ENCODE assay signal across 7 mouse cellular contexts in the genomic region with DNA sequence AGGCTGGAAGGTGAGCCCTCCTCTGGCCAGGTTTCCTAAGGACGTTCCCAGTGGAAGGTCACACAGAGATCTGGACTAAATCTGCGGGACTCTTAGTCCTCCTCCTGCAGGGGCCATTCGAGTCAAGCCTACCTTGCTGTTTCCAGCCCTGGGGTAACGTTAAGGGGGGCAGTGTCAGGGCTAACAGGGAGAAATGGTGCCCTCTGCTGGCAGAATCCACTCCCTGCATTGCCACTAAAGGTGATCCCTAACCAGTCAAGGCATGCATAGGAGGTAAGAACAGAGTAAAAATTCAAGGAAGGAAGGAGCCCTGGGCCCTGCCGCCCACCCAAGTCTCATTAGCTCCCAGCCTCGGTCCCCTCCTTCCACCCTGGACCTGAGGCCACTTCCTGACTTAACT. TPM values are rescaled to one million over a fixed set of nuclear protein-coding genes. Genes with fewer than 3 reads are reported as not detected.
DNase-seq lines count a peak whose midpoint lies in the region; ATAC-seq lines count a peak whose summit lies in the region.

No protein-coding gene starts in this region.

- peaks cover 6% of the 10 kb centered on the region; the same call in 1 of the 2 replicates for H3K36me3 ChIP-seq in hindbrain, embryonic 16.5 days (ENCODE audit: control insufficient read depth, insufficient read depth, low read length)
- H3K36me3 ChIP-seq in midbrain, embryonic 11.5 days (ENCODE audit: control insufficient read depth, insufficient read depth, low read length): no peaks in the 10 kb centered on the region

- peak; percentile 50; the same call in 1 of the 2 replicates for ATAC-seq in hindbrain, embryonic 16.5 days
- peak; percentile 52; the same call in 1 of the 2 replicates for ATAC-seq in midbrain, embryonic 11.5 days (ENCODE audit: low FRiP score)

- H3K9ac ChIP-seq in hindbrain, embryonic 16.5 days (ENCODE audit: low read depth, low read length): no peak overlapping the region
- H3K9ac ChIP-seq in midbrain, embryonic 11.5 days (ENCODE audit: low read length): no peak overlapping the region

- H3K4me2 ChIP-seq in hindbrain, embryonic 16.5 days (ENCODE audit: low read length): no peak overlapping the region
- no peak overlapping the region for H3K4me2 ChIP-seq in midbrain, embryonic 11.5 days

- WGBS in hindbrain, embryonic 16.5 days: 1% methylated on average over 6 of the region's 6 CpGs
- WGBS in midbrain, embryonic 11.5 days: 5% methylated on average over 6 of the region's 6 CpGs

- DNase-seq in T-cell, adult 2 months (ENCODE audit: low spot score): peak; percentile 33
- peak; percentile 33 for DNase-seq in cerebellum, adult 11-12 months
- DNase-seq in forelimb bud, embryonic 11.5 days (ENCODE audit: low read depth, low spot score): peak; percentile 87
- DNase-seq in left cerebral cortex, adult 8-10 months (ENCODE audit: low spot score in 2 of 2): peak; percentile 64 to 85
- peak; percentile 97 for DNase-seq in midbrain, embryonic 11.5 days (ENCODE audit: low spot score, missing footprints)
- DNase-seq in skeletal muscle tissue, adult 2 months (ENCODE audit: low read depth, low spot score): peak; percentile 54

- no peaks in the 10 kb centered on the region for H3K9me3 ChIP-seq in hindbrain, embryonic 16.5 days (ENCODE audit: control insufficient read depth, low read length)
- no peaks in the 10 kb centered on the region for H3K9me3 ChIP-seq in midbrain, embryonic 11.5 days (ENCODE audit: control insufficient read depth, low read length)

- no peak overlapping the region for H3K27ac ChIP-seq in hindbrain, embryonic 16.5 days (ENCODE audit: low read depth, low read length)
- no peak overlapping the region for H3K27ac ChIP-seq in midbrain, embryonic 11.5 days (ENCODE audit: low read depth, low read length)

- H3K27me3 ChIP-seq in hindbrain, embryonic 16.5 days (replicated peaks; ENCODE audit: control insufficient read depth, insufficient read depth, low read length): no peaks in the 10 kb centered on the region
- no peaks in the 10 kb centered on the region for H3K27me3 ChIP-seq in midbrain, embryonic 11.5 days (ENCODE audit: control insufficient read depth, insufficient read depth, low read length)

- no peaks in the 10 kb centered on the region for H3K4me1 ChIP-seq in hindbrain, embryonic 16.5 days (ENCODE audit: control insufficient read depth, insufficient read depth, low read depth, low read length)
- no peaks in the 10 kb centered on the region for H3K4me1 ChIP-seq in midbrain, embryonic 11.5 days (ENCODE audit: control insufficient read depth, insufficient read depth, low read length)

- no peak overlapping the region for H3K4me3 ChIP-seq in hindbrain, embryonic 16.5 days (ENCODE audit: low read length)
- no peak overlapping the region for H3K4me3 ChIP-seq in midbrain, embryonic 11.5 days (ENCODE audit: low read depth, low read length)

RNA-seq across cellular contexts. Expression of a gene that starts 15.0 kb away (rescaled TPM):
- polyA plus RNA-seq in hindbrain, embryonic 16.5 days (2015; fragmentation: Nextera tagmentation; extraction: Ambion mirVana): 4.7 and 5.0 TPM in 2 replicates
- 1 to 10 TPM; 5.3 to 7.6 (median 7.3) TPM for total RNA-seq in left cerebral cortex, adult 8-10 months (2022)
- polyA plus RNA-seq in midbrain, embryonic 11.5 days (2014; fragmentation: Nextera tagmentation; extraction: Ambion mirVana): 7.8 and 8.3 TPM in 2 replicates

RNA-seq across cellular contexts. Expression of a gene that starts 25.7 kb away (rescaled TPM):
- 20.7 and 22.4 TPM in 2 replicates for polyA plus RNA-seq in hindbrain, embryonic 16.5 days (2015; fragmentation: Nextera tagmentation; extraction: Ambion mirVana)
- total RNA-seq in left cerebral cortex, adult 8-10 months (2022): 10 to 100 TPM; 13.4 to 15.3 (median 14.4) TPM
- polyA plus RNA-seq in midbrain, embryonic 11.5 days (2014; fragmentation: Nextera tagmentation; extraction: Ambion mirVana): 24.2 and 25.8 TPM in 2 replicates

RNA-seq across cellular contexts. Expression of a gene that starts 34.7 kb away (rescaled TPM):
- 0.77 and 2.9 TPM in 2 replicates for polyA plus RNA-seq in hindbrain, embryonic 16.5 days (2015; fragmentation: Nextera tagmentation; extraction: Ambion mirVana)
- total RNA-seq in left cerebral cortex, adult 8-10 months (2022): 1 to 10 TPM; 1.7 to 8.5 (median 2.7) TPM
- polyA plus RNA-seq in midbrain, embryonic 11.5 days (2014; fragmentation: Nextera tagmentation; extraction: Ambion mirVana): 0.51 and 0.65 TPM in 2 replicates

Comparison
In these comparisons a context has a peak if more than half of its experiments do, and no peak if none do; other contexts are left out.
1. DNase-seq: peak in every context shown above with its lines; median percentile 97 in midbrain, embryonic 11.5 days; 87 in forelimb bud, embryonic 11.5 days; 74 in left cerebral cortex, adult 8-10 months; 54 in skeletal muscle tissue, adult 2 months; 33 in T-cell, adult 2 months; 33 in cerebellum, adult 11-12 months.